Mouse (Mus musculus): ENCODE measurements around the gene B230104I21Rik.

The B230104I21Rik gene

DNA sequence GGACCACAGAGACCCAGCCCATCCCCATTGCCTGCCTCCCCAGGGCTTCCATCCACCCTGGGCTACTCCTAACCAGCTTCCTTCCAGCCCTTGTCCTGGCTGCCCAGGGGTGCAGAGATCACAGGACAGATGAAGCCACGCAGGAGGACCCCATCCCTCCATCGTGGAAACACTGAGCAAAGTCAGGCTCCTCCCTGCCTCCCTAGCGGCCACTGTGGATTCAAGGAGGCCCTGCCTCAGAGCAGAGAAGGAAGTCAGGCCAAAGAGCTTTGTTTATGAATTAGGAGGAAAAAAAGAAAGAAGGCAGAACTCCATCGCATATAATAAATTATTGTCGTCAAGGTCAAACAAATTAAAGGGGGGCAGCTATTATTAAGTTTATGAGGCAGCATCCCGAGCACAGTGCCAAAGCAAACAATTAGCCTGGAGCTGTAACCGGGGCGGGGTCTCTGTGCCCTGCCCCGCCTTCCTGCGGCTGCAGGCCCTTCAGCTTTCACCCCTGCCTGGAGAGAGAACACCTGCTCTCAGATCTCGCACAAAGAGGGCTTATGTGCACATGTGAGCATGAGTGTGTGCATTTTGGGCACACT lies 12.4 kb downstream of the B230104I21Rik start:
- no peak for DNase-seq (ENCODE audit: low spot score)

DNA sequence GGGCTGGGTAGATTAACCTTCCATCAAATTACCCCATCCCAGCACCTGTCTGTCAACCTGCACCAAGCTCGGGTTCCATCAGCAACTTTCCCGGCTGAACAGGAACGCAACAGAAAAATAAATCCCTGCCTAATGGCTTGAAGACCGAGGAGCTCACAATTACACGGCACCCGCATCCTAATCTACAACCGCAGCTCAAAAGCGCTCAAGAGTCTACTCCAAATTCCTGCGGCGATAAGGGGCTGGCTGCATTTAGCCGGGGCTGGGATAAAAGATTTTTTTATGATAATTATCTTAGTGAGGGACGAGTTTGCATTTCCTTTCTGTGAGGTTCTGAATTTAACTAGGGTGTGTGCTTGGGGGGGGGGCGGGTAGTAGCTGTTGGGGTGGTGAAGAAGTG lies 16.3 kb downstream of the B230104I21Rik start:
- no peak for DNase-seq (ENCODE audit: low spot score)

GRCm38 (mm10) chr4:154355408-154355807 lies 19.5 kb downstream of the B230104I21Rik start:
- DNase-seq (ENCODE audit: low spot score): no peak

- no peak for DNase-seq (ENCODE audit: low spot score)
Measured at GRCm38 (mm10) chr4:154358370-154358769, 22.4 kb downstream of the B230104I21Rik start.

DNA sequence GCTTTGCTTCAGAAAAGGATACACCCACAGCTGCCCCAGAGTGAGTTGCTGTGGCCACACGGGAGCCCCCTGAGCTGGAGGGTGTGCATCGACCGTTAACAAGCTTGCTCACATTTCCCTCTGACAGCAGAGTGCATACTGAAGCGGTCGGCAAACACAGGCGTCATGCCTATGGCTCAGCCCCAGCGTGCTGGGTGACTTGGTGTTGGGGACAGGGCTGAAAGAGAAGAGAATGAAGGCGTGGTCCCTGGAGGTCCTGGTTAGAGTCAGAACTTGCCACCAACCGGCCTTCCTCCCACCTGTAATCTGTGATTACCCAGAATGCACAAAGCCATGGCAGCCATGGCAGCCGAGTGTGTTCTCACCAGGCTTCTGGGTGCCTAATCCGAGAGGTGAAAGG lies 22.9 kb downstream of the B230104I21Rik start:
- no peak for DNase-seq (ENCODE audit: low spot score)

DNA sequence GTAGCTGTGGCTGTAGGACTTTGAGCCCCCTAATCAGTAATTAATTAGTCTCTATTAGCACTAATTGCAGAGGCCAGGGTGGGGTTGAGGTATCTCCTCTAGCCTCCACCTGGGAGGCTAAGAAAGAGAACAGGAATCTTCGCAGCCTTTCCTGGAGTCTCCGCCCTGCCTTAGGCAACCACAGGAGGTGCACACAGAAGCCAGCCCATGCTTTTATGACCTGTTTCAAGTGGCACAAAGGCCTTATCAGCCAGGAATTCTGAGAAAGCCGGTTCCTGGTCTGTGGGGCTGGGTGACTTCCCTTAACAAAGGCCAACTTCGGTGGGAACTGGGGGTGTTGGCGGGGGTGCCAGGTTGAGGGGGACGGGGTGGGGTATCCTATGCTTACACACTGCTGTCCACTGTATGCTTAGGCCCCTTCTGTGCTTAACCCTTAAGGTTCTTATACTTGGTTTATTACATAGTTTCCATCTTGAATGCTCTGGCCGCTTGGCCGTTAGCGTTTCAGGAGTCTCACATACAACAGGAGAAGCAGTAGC lies 23.9 kb downstream of the B230104I21Rik start:
- no peak for DNase-seq (ENCODE audit: low spot score)

GRCm38 (mm10) chr4:154360441-154360840 lies 24.5 kb downstream of the B230104I21Rik start:
- no peak for DNase-seq (ENCODE audit: low spot score)

DNA sequence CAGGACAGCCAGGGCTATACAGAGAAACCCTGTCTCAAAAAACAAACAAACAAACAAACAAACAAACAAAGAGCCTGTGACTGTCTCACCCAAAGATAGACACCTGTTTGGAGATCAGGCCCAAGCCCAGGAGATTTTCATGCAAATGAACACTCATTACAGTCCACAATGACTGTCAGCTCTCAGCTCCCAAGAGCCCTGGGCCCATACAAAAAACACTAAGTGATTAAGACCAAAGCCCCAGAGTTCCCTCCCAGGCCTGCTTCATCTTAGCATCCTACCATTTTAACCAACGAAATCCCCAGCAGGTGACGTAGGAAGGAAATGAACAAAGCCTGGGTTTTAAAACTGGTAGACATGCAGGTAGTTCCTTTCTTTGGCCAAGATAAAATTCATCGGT lies 24.9 kb downstream of the B230104I21Rik start:
- DNase-seq (ENCODE audit: low spot score): no peak

- no peak for DNase-seq (ENCODE audit: low spot score)
Measured at GRCm38 (mm10) chr4:154364752-154365151, 28.8 kb downstream of the B230104I21Rik start.

- DNase-seq (ENCODE audit: low spot score): no peak
Measured at GRCm38 (mm10) chr4:154366836-154367235, 30.9 kb downstream of the B230104I21Rik start.

DNA sequence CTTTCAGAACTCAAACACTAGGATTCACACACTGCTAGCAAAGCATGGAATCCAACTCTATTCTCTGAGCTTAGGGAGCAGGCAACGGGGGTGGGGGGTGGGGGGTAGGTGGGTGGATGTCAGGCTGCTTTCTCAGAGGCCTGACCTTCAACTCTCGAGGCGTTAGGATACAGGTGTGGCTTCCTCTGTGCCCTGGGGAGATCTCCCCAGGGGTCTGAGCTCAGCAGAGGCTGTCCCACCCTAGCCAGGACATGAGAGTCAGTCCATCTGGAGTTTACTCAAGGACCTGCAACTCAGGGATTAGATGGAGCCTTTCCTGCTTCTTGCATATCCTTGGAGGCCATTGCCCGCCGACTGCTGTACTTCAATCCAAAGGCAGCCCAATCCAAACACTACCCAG lies 33.2 kb downstream of the B230104I21Rik start:
- DNase-seq (ENCODE audit: low spot score): no peak

DNA sequence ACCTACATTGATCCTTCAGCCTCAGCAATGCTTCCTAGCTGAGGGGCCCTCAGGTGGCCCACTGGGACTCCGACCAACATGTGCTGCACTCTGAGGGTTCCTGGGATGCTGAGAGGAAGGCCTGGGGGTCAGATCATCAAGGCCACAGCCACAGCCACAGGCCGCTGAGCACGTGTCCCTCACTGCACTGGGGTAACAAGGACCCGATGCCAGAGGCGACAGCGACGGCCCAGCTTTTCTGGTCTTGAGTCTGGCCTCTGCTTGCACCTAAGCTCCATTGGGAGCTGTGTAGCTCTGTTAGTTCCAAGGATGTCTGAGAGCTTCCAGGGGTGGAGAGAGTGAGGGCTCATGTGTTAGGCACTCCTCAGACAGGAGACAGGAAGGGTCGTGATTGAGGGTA lies 34.9 kb downstream of the B230104I21Rik start:
- DNase-seq (ENCODE audit: low spot score): no peak

DNA sequence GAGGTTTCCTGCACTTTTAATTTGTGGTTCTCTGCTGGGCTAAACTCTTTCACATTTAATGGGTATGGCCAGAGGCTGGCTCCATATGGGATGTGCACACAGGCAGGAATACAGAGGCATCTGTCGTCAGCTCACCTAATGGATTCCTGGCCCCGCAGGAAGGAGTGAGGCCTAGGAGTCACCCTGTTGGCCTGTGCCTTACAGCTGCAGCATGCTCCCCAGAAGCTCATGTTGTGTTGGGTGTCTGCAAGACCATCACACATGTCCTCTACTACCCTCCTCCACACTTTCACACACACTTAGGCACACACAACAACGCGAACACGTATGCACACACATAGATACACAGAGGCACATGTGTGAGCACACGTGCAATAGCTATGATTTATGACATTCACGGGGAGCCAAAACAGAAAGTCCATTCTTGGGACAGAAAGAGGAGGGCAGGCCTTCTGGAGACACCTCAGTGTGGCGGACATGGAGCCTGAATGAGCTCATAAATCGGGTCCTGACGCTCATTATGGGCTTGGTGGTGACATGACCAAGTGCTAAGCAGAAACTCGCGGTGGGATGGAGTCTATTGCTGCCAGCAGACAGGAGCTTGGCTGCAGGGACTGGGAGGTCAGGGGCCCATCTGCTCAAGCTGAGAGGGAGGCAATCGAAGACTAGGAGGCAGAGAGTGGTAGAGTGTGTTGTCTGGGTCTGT lies 35.8 kb downstream of the B230104I21Rik start:
- no peak for DNase-seq (ENCODE audit: low spot score)

- DNase-seq (ENCODE audit: low spot score): no peak
Measured at GRCm38 (mm10) chr4:154375939-154376625, 40.2 kb downstream of the B230104I21Rik start.

DNA sequence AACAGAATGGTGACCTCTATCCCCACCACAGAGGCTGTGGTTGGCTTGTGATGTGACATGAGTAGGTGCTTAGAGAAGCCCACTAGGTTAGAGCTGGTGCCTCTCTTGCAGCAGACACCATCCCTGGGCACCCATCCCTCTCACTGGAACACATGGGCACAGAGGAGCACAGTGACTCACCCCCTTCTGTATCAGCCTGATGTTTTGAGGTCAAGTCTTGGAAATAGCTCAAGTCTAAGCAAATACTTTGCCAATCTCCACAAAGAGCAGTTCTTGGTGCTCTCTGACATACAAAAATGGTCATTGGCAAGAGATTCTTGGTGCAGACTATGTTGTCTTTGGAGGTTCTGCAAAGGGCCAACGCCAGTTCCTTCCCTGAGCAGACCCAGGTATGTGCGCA lies 42.9 kb downstream of the B230104I21Rik start:
- DNase-seq (ENCODE audit: low spot score): no peak

GRCm38 (mm10) chr4:154385208-154385607 lies 49.3 kb downstream of the B230104I21Rik start:
- no peak for DNase-seq (ENCODE audit: low spot score)

GRCm38 (mm10) chr4:154385918-154386317 lies 50.0 kb downstream of the B230104I21Rik start:
- no peak for DNase-seq (ENCODE audit: low spot score)

DNA sequence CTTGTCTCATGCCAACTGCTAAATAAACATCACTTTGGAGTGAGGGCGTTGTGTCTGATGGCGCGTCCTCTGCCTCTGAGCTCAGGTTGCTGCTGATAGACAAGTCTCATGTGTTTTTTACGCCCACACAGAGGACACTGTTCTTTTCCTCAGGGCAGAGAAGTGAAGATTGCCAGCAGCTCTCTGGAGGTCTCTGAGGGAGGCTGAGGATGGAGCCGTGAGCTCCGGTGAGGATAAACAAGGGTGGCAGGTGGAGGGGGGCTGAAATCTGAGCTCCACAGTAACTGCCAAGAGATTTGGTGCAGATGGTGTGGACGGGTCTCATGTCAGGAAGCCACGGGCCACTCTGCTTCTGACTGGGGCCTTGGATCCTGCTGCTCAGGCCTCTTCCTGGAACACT lies 50.9 kb downstream of the B230104I21Rik start:
- DNase-seq (ENCODE audit: low spot score): no peak

GRCm38 (mm10) chr4:154389641-154390040 lies 53.7 kb downstream of the B230104I21Rik start:
- no peak for DNase-seq (ENCODE audit: low spot score)

DNA sequence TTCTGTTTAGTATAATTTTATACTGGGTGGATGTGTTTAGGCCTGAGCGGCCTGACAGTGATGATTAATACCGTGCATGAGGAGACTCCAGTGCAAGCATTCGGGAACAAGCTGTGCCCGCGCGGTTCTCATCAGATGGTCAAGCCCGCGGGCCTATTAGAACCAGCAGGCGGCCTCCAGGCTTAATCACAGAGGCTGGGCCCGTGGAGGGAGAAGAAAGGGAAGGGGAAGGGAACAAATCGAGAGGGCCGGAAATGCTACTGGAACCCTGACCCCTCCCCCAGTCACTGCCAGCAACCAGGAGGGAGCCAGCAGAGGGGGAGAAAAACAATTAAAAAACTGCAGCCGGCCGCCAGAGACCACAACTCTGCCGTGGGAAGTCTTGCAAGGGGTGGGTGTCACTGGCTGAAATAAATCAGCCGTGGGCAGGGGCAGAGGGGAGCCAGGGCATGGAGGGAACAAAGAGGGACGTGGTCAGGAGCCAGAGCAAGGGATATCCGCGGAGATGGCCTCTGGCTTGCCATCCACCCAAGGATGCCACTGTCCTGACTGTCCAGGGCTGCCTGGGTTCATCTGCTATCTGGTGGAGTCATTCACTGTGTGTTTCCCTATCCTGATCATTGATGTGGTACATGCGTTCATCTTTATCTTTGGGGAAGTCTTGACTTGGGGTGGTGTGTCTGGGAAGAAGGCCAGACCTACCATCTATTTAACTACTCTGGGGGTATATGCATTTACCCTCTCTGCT lies 54.6 kb downstream of the B230104I21Rik start:
- DNase-seq (ENCODE audit: low spot score): no peak

GRCm38 (mm10) chr4:154392641-154393040 lies 56.7 kb downstream of the B230104I21Rik start:
- DNase-seq (ENCODE audit: low spot score): no peak
